Mouse (Mus musculus): Measurements from ENCODE around the gene Glt1d1. TPM values are rescaled to one million over a fixed set of nuclear protein-coding genes. Genes with fewer than 3 reads are reported as not detected.

The Glt1d1 gene
- 0.63 and 0.78 TPM in 2 replicates for polyA plus RNA-seq (2015; fragmentation: Nextera tagmentation; extraction: Ambion mirVana)

GRCm38 (mm10) chr5:127632167-127633145, at the start of gene Glt1d1, which contains the start of gene Slc15a4:
Gene Glt1d1 (plus strand): TSS chr5:127632262.
Gene Slc15a4 (minus strand): TSS chr5:127632897.
- peaks cover 15% of the 10 kb centered on the region for H3K27me3 ChIP-seq (replicated peaks)
- H3K4me3 ChIP-seq (replicated peaks) = peak within 1 kb of the TSS; percentile 42
- H3K4me1 ChIP-seq (replicated peaks) = peaks cover 6% of the 10 kb centered on the region
- ATAC-seq = peak; percentile 77
- H3K9ac ChIP-seq = peak within 1 kb of the TSS; percentile 39; the same call in 1 of the 2 replicates
- H3K36me3 ChIP-seq = no peaks in the 10 kb centered on the region
- no peak within 1 kb of the TSS for H3K27ac ChIP-seq
- under 1% methylated on average over 62 of the region's 62 CpGs for WGBS
- no peaks in the 10 kb centered on the region for H3K9me3 ChIP-seq
- peak within 1 kb of the TSS; percentile 93 for H3K4me2 ChIP-seq (replicated peaks)

GRCm38 (mm10) chr5:127583658-127584057, 48.4 kb upstream of the Glt1d1 start:
- Histone ChIP-seq H3K27me3 (replicated peaks) (no peaks in the 10 kb centered on the region), H3K9ac (no peak overlapping the region), H3K9me3 (no peaks in the 10 kb centered on the region), H3K27ac (no peak overlapping the region), H3K4me2 (replicated peaks) (no peak overlapping the region), H3K36me3 (no peaks in the 10 kb centered on the region), H3K4me1 (replicated peaks) (no peaks in the 10 kb centered on the region), H3K4me3 (replicated peaks) (no peak overlapping the region)
- no peak for ATAC-seq
- 78% methylated on average over 8 of the region's 8 CpGs for WGBS

GRCm38 (mm10) chr5:127587854-127588253, 44.2 kb upstream of the Glt1d1 start:
- no peaks in the 10 kb centered on the region for H3K9me3 ChIP-seq
- H3K4me1 ChIP-seq (replicated peaks) = no peaks in the 10 kb centered on the region
- H3K4me2 ChIP-seq (replicated peaks) = no peak overlapping the region
- no peak overlapping the region for H3K27ac ChIP-seq
- H3K9ac ChIP-seq = no peak overlapping the region
- H3K27me3 ChIP-seq (replicated peaks) = no peaks in the 10 kb centered on the region
- no peak for ATAC-seq
- peaks cover 3% of the 10 kb centered on the region; the same call in 1 of the 2 replicates for H3K36me3 ChIP-seq
- no peak overlapping the region for H3K4me3 ChIP-seq (replicated peaks)
- WGBS = 65% methylated on average over 6 of the region's 6 CpGs

- WGBS = 66% methylated on average over 5 of the region's 5 CpGs
- Histone ChIP-seq H3K36me3 (peaks cover 27% of the 10 kb centered on the region), H3K9me3 (no peaks in the 10 kb centered on the region), H3K4me1 (replicated peaks) (no peaks in the 10 kb centered on the region), H3K9ac (no peak overlapping the region), H3K27ac (no peak overlapping the region), H3K27me3 (replicated peaks) (no peaks in the 10 kb centered on the region), H3K4me3 (replicated peaks) (no peak overlapping the region), H3K4me2 (replicated peaks) (no peak overlapping the region)
- no peak for ATAC-seq
Observed at GRCm38 (mm10) chr5:127592406-127592805, 39.7 kb upstream of the Glt1d1 start.

GRCm38 (mm10) chr5:127592854-127593253, 39.2 kb upstream of the Glt1d1 start:
- no peak overlapping the region for H3K4me3 ChIP-seq (replicated peaks)
- no peak for ATAC-seq
- H3K4me1 ChIP-seq (replicated peaks) = no peaks in the 10 kb centered on the region
- H3K9me3 ChIP-seq = no peaks in the 10 kb centered on the region
- H3K4me2 ChIP-seq (replicated peaks) = no peak overlapping the region
- H3K27ac ChIP-seq = no peak overlapping the region
- H3K36me3 ChIP-seq = peaks cover 27% of the 10 kb centered on the region
- no peak overlapping the region for H3K9ac ChIP-seq
- H3K27me3 ChIP-seq (replicated peaks) = no peaks in the 10 kb centered on the region
- WGBS = 78% methylated on average over 6 of the region's 6 CpGs

- H3K9me3 ChIP-seq = no peaks in the 10 kb centered on the region
- no peak overlapping the region for H3K9ac ChIP-seq
- H3K4me1 ChIP-seq (replicated peaks) = no peaks in the 10 kb centered on the region
- no peak overlapping the region for H3K4me3 ChIP-seq (replicated peaks)
- H3K27me3 ChIP-seq (replicated peaks) = no peaks in the 10 kb centered on the region
- no peak overlapping the region for H3K27ac ChIP-seq
- WGBS = 97% methylated on average over 3 of the region's 3 CpGs
- ATAC-seq = no peak
- no peak overlapping the region for H3K4me2 ChIP-seq (replicated peaks)
- H3K36me3 ChIP-seq = peaks cover 44% of the 10 kb centered on the region
Observed at GRCm38 (mm10) chr5:127595676-127596075, 36.4 kb upstream of the Glt1d1 start.

- no peaks in the 10 kb centered on the region for H3K4me1 ChIP-seq (replicated peaks)
- no peak overlapping the region for H3K4me3 ChIP-seq (replicated peaks)
- no peak overlapping the region for H3K27ac ChIP-seq
- H3K36me3 ChIP-seq = peaks cover 51% of the 10 kb centered on the region
- no peak overlapping the region for H3K9ac ChIP-seq
- no peaks in the 10 kb centered on the region for H3K27me3 ChIP-seq (replicated peaks)
- no peak for ATAC-seq
- no peak overlapping the region for H3K4me2 ChIP-seq (replicated peaks)
- no peaks in the 10 kb centered on the region for H3K9me3 ChIP-seq
- WGBS = 94% methylated on average over 7 of the region's 7 CpGs
Observed at GRCm38 (mm10) chr5:127596862-127597261, 35.2 kb upstream of the Glt1d1 start.

- no peak overlapping the region for H3K4me2 ChIP-seq (replicated peaks)
- no peaks in the 10 kb centered on the region for H3K4me1 ChIP-seq (replicated peaks)
- H3K36me3 ChIP-seq = peaks cover 34% of the 10 kb centered on the region
- WGBS = 90% methylated on average over 5 of the region's 5 CpGs
- no peak overlapping the region for H3K9ac ChIP-seq
- H3K9me3 ChIP-seq = no peaks in the 10 kb centered on the region
- no peak overlapping the region for H3K27ac ChIP-seq
- no peak overlapping the region for H3K4me3 ChIP-seq (replicated peaks)
- H3K27me3 ChIP-seq (replicated peaks) = no peaks in the 10 kb centered on the region
- ATAC-seq = no peak
Observed at GRCm38 (mm10) chr5:127602996-127603395, 29.1 kb upstream of the Glt1d1 start.

GRCm38 (mm10) chr5:127607507-127607906, 24.6 kb upstream of the Glt1d1 start:
- WGBS = 95% methylated on average over 2 of the region's 2 CpGs
- Histone ChIP-seq H3K4me2 (replicated peaks) (no peak overlapping the region), H3K9ac (no peak overlapping the region), H3K36me3 (peaks cover 8% of the 10 kb centered on the region), H3K9me3 (no peaks in the 10 kb centered on the region), H3K4me3 (replicated peaks) (no peak overlapping the region), H3K27ac (no peak overlapping the region), H3K4me1 (replicated peaks) (no peaks in the 10 kb centered on the region), H3K27me3 (replicated peaks) (no peaks in the 10 kb centered on the region)
- no peak for ATAC-seq

- Histone ChIP-seq H3K27ac (no peak overlapping the region), H3K9ac (no peak overlapping the region), H3K9me3 (no peaks in the 10 kb centered on the region), H3K4me1 (replicated peaks) (no peaks in the 10 kb centered on the region), H3K36me3 (peaks cover 3% of the 10 kb centered on the region; the same call in 1 of the 2 replicates), H3K4me3 (replicated peaks) (no peak overlapping the region), H3K27me3 (replicated peaks) (no peaks in the 10 kb centered on the region), H3K4me2 (replicated peaks) (no peak overlapping the region)
- ATAC-seq = peak; percentile 44; the same call in 1 of the 2 replicates
- 86% methylated on average over 7 of the region's 7 CpGs for WGBS
Observed at GRCm38 (mm10) chr5:127609191-127609714, 22.8 kb upstream of the Glt1d1 start.

GRCm38 (mm10) chr5:127610787-127611509, 21.1 kb upstream of the Glt1d1 start:
- Histone ChIP-seq H3K27me3 (replicated peaks) (no peaks in the 10 kb centered on the region), H3K9ac (no peak overlapping the region), H3K4me3 (replicated peaks) (no peak overlapping the region), H3K4me1 (replicated peaks) (peaks cover 14% of the 10 kb centered on the region), H3K36me3 (peaks cover 3% of the 10 kb centered on the region; the same call in 1 of the 2 replicates), H3K9me3 (no peaks in the 10 kb centered on the region), H3K27ac (no peak overlapping the region), H3K4me2 (replicated peaks) (no peak overlapping the region)
- WGBS = 68% methylated on average over 6 of the region's 6 CpGs
- ATAC-seq = no peak

- Histone ChIP-seq H3K9ac (no peak overlapping the region), H3K4me2 (replicated peaks) (no peak overlapping the region), H3K27me3 (replicated peaks) (no peaks in the 10 kb centered on the region), H3K36me3 (no peaks in the 10 kb centered on the region; the same call in 1 of the 2 replicates), H3K9me3 (no peaks in the 10 kb centered on the region), H3K4me1 (replicated peaks) (peaks cover 18% of the 10 kb centered on the region), H3K27ac (no peak overlapping the region), H3K4me3 (replicated peaks) (no peak overlapping the region)
- WGBS = 81% methylated on average over 1 of the region's 1 CpGs
- no peak for ATAC-seq
Observed at GRCm38 (mm10) chr5:127611881-127612280, 20.2 kb upstream of the Glt1d1 start.

Data from intestine, embryonic 15.5 days (tissue).